Mouse (Mus musculus): ENCODE data around the gene Ubtf.

GRCm38 (mm10) chr11:102348771-102349170, 29.2 kb upstream of the Ubtf start:
- TF ChIP-seq POLR2A (IDR thresholded peaks at IDR 0.05; ENCODE audit: control insufficient read depth, low read depth, low read length) (no peak), CTCF (IDR thresholded peaks at IDR 0.05; ENCODE audit: control insufficient read depth, insufficient read depth, insufficient replicate concordance, low read depth, low read length) (no peak)
